Mouse (Mus musculus) gastrocnemius, postnatal 10 days (tissue): ENCODE results near the gene Tex44. TPM values are rescaled to one million over a fixed set of nuclear protein-coding genes. Genes with fewer than 3 reads are reported as not detected.
A peak's percentile ranks its signal among the peaks of the same experiment; 100 is the strongest.

Experiments
- DNase-seq: peaks from one replicate; pipeline ENCODE4 v3.0.0; 2021; ENCODE audit warnings: mixed read lengths
- long read RNA-seq, 2 experiments: library from polyadenylated mRNA; stranded (forward); transcript quantifications; one replicate each; pipeline ENCODE4 v2.0.0; 2021
- total RNA-seq, 2 experiments: library from RNA; stranded (reverse); gene quantifications; 2 replicates each; pipeline ENCODE4 v1.2.3; 2021

Gene Tex44
- not detected for total RNA-seq
- long read RNA-seq, experiment 1: 0 reads
- long read RNA-seq, experiment 2: 0 reads

DNA sequence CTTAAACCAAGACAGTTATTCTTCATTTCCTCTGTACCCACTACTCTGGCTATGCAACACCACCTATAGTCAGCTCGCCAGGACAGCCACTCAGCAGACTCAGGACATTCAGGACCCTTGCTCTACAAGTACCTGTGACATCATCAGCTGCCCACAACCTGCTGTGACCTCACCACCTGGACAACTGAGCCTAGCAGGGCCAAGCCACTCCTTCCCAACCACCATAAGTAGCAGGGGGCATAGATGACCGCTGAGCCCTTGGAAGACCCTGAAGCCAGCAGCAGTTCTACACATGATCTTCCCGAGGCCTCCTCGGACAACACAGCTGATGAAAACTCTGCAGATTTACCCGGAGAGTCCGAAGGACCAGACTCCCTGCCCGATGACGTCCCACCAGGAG is at the start of gene Tex44, which contains the start of gene Nmur1:
TSS of gene Tex44 (plus strand) at position 202 of the 400 bp plus-strand sequence.
TSS of gene Nmur1 (minus strand) at position 101 of the 400 bp plus-strand sequence.
- DNase-seq: no peak

DNA sequence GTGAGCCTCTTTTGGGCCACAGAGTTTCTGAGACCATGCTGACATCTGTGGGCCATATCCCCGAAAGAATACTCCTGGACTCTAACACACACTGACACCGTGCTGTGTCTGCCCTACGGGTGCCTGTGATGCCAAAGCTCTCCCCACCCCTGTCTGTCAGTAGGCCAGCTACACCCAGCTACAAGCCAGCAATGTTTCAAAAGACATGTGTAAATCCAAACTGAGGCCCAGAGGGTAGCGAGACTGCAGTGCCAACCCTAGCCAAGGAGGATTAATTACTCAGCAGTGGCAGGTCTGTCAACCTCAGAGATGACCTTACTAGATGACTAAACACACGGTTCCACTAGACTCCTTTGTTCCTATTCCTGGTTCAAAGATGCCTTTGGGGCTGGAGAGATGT is 49.8 kb upstream of the Tex44 start:
- DNase-seq: no peak

- no peak for DNase-seq
These were observed 47.5 kb upstream of the Tex44 start for GRCm38 (mm10) chr1:86378662-86379061.

- peak; percentile 35 for DNase-seq
These were observed 47.0 kb upstream of the Tex44 start for GRCm38 (mm10) chr1:86379161-86379569.

GRCm38 (mm10) chr1:86381027-86381426 is 45.1 kb upstream of the Tex44 start:
- peak; percentile 58 for DNase-seq

DNA sequence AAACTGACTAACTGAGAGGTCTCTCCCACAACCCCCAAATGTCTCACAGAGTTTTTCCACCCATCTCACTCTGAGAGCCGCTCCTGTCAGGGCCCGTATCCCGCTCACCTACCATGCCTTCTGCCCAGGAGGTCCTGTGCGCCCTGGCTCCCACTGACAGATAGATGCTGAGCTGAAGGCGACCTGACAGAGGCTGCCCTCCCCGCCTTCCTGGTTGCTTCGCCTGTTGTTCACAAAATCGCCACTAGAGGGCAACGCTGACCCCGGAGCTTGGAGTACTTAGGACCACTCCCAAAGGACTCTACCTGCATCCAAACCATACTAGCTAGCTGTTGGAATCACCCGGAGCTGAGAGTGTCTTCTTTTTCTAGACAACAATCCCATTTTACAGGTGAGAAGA is 36.9 kb upstream of the Tex44 start:
- peak; percentile 78 for DNase-seq

DNA sequence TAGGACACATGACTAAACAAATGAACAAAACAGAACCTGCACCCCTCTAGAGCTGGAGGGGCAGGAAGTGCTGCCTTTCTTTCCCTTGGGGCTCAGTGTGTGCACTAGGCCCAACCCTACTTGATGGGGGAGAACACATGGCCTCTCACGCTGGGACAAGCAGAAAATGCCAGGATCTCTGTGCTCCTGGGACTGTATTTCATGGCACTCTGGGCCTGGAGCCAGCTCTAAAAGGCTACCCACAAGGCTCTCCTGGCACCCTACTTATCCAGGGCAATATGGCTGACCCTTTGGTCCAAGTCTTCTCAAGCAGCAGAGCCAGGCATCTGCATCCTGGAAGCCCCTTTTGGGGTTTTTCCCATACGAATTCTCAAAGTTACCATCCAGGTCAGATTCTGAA is 34.7 kb upstream of the Tex44 start:
- no peak for DNase-seq

- DNase-seq: no peak
These were observed 32.9 kb upstream of the Tex44 start for GRCm38 (mm10) chr1:86393219-86393618.

GRCm38 (mm10) chr1:86394246-86394645 is 31.9 kb upstream of the Tex44 start:
- DNase-seq: no peak

DNA sequence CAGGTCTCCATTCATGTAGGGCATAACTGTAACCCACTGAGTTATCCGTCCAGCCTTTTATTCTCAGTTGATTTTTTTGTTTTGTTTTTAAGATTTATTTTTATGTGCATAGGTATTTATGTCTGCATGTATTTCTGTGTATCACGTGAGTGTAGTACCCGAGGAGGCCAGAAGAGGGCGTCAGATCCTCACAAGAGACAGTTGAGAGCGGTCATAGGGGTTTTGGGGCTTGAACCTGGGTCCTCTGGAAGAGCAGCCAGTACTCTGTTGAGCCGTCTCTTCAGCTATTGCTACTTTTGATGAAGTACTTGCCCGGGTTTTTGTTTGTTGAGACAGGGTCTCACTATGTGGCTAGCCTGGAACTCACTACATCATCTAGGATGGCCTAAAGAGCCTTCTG is 30.2 kb upstream of the Tex44 start:
- no peak for DNase-seq

DNA sequence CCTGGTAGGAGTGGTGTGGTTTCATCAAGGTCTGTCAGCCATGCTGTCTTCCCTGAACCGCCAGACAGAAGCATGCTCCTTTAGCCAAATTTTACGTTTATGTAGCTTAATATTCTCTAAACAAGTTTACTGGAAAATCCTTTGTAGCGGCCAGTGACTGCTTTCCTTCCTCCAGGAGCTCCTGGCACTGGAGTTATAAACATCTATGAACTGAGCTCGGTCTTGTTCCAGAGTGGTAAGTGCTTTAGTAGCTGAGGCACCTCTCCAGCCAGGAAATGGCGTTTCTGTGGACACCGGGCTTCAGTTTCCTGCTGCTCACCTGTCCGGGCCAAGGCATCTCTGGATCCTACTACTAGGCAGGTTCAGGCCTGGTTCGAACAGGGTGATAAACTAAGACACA is 28.5 kb upstream of the Tex44 start:
- DNase-seq: no peak

GRCm38 (mm10) chr1:86398222-86398621 is 27.9 kb upstream of the Tex44 start:
- DNase-seq: no peak

- DNase-seq: no peak
These were observed 26.8 kb upstream of the Tex44 start for GRCm38 (mm10) chr1:86399322-86399721.

- no peak for DNase-seq
These were observed 25.9 kb upstream of the Tex44 start for GRCm38 (mm10) chr1:86400096-86400754.

DNA sequence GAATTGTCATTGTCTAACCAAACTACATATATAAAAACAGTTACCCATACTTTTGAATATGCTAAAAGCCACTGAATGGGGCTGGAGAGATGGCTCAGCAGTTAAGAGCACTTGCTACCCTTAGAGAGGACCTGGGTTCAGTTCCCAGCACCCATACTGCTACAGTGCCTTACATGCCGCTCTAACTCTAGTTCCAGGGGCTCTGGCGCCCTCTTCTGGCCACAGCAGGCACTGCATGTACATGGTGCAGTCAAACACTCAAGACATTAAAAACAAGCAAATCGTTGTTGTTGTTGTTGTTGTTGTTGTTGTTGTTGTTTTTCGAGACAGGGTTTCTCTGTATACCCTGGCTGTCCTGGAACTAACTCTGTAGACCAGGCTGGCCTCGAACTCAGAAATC is 21.3 kb upstream of the Tex44 start:
- no peak for DNase-seq

- no peak for DNase-seq
These were observed 19.8 kb upstream of the Tex44 start for GRCm38 (mm10) chr1:86406313-86406712.

DNA sequence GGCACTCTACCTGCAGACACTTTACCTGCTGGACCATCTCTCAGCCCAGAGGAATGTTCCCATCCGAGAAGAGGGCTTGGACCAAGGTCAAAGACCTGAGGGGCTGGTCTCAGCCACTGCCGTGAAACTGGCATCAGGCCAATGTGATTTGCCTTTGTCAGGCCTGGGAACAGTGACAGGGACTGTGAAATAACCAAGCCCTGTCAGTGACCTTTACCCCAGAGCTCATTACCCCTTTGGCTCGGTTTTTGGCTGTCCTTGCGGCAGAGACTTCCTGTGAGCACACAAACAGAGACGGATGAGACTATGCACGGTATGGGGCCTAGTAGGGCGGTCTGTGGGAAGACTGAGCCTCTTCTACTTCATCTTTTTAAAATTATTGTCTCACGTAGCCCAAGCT is 19.2 kb upstream of the Tex44 start:
- no peak for DNase-seq

GRCm38 (mm10) chr1:86408515-86408914 is 17.6 kb upstream of the Tex44 start:
- DNase-seq: no peak

DNA sequence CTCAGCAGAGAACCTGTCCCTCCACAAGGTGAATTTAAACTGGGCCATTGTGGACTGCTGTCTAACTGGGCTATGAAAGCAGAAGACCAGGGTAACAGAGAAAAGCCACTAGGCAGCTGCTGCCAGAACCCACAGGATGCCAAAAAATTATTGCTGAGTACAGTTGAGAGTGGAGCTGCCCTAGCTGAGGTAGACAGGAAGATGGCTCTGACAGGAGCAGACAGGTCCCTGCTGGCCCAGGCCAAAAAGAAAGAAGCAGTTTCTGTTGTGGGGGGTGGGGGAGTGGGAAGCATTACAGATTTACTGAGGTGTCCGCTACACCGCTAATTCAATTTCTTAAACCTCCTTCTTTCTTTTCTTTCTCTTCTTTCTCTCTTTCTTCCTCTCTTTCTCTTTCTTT is 16.7 kb upstream of the Tex44 start:
- no peak for DNase-seq

- DNase-seq: no peak
These were observed 11.4 kb upstream of the Tex44 start for GRCm38 (mm10) chr1:86414715-86415114.

- DNase-seq: no peak
These were observed 11.0 kb upstream of the Tex44 start for GRCm38 (mm10) chr1:86415144-86415543.

GRCm38 (mm10) chr1:86415612-86416184 is 10.4 kb upstream of the Tex44 start:
- DNase-seq: peak; percentile 41

GRCm38 (mm10) chr1:86416321-86416720 is 9.8 kb upstream of the Tex44 start:
- DNase-seq: no peak

DNA sequence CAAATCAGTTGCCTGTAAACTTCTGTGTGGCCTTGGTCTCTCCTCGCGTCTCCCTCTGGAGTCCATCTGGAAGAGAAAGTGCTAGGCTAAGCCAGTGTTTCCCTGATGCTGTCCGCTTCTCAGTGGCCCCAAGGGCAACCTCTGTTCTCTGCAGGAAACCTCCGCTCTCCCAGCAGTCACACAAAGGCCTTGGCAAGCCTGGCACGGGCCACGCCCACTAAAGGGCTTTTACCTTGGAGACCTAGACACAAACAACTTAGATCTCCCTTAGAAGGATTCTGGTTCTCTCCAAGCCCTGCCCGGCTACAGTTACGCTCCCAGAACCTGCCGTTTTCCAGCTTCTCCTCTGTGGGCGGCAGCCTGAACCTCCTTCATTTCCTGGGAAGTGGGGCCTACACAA is 5.1 kb upstream of the Tex44 start:
- no peak for DNase-seq
